Mouse (Mus musculus) T-helper 1 cell (primary cell): ENCODE data around the gene Rsbn1l.

Source experiments
- in situ Hi-C: fragments of 300-600 bp; cut with MboI, MseI; formaldehyde crosslinking; loops from one replicate; pipeline ENCODE4 v1.15.1; 2025; ENCODE audit warnings: high pct_unique_total_duplicates

The Rsbn1l gene

DNA sequence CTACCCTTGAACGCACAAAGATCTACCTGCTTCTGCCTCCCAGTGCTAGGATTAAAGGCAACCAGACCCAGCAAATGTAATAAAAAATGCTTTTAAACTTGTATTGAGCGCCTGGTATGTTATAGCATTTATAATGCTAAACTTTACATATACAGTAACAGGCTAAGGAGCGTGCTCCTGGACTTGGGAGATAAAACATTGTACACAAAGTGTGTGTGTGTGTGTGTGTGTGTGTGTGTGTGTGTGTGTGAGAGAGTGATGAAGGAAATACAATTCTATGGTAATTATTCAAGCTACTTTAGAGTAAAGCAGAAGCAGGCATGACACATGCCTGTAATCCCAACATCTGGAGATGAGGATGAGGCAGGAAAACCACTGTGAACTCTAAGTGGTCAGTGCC lies at the start of gene Rsbn1l:
Gene Rsbn1l (minus strand): TSS at position 101 of the 400 bp plus-strand sequence.
- in situ Hi-C loops = loop anchor here (5.0 to 10.0 kb wide), 2 partner anchors 96 to 299 kb away; no protein-coding TSS in a partner anchor

DNA sequence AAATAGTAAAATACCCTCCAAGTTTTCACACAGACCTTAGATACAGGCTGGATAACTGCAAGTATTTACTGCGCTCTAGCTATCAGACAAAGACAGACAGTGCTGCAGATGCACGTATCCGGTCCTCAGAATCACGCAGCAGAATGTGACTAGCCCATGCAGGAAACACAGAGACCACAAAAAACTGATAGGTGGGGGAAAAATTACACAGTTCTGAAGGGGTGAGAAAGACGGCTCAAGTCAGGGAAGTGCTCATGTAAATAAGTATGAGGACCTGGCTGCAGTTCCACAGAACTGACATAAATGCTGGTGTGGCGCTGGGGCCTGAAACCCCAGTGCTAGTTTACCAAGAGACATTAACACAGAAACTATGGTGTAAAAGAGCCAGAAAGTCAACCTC lies 46.5 kb upstream of the Rsbn1l start:
- in situ Hi-C loops = no loop called here

DNA sequence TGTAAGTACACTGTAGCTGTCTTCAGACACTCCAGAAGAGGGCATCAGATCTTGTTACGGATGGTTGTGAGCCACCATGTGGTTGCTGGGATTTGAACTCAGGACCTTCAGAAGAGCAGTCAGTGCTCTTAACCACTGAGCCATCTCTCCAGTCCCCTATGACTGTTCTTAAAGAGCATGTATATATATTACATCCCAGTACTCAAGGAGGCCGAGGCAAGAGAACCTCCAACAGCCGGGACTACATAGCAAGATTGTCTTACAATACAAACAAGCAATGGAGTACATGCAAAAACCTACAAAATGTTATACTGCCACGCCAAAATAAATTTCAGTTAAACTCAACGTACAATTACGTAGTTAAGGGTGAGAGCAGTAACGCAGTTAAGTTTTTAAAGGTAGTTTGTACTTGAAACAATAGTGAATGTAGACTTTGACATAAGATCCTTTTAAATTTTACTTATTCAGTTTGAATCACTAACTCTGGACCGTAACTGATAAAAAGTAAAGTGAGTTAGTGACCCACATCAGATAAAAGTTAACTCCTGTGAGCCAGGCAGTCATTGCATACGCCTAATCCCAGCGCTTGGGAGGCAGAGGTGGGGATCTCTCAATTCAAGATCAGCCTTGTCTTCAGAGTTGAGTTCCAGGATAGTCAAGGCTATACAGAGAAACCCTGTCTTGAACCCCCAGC lies 45.6 kb upstream of the Rsbn1l start:
- in situ Hi-C loops = no loop called here

DNA sequence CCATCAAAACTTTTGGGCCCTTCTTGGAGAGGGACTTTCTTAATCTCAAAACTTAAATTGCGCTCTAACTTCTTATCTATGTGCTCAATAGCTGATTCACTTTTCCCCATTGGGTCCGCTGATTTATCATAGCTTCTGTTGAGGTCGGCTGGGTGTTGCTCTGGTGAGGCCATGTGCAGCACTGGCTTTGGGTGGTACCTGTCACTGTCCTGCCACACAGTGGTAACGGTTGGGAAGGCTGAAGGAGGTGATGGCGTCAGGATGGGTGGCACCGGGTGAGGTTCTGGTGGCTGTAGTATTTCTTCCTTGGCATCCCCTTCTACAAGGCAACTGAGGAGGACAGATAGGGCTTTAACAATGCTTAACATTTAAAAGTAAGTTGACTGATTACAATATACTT lies 42.2 kb upstream of the Rsbn1l start:
- in situ Hi-C loops = loop anchor here (10.0 to 25.0 kb wide), 2 partner anchors 636 to 736 kb away; no protein-coding TSS in a partner anchor

DNA sequence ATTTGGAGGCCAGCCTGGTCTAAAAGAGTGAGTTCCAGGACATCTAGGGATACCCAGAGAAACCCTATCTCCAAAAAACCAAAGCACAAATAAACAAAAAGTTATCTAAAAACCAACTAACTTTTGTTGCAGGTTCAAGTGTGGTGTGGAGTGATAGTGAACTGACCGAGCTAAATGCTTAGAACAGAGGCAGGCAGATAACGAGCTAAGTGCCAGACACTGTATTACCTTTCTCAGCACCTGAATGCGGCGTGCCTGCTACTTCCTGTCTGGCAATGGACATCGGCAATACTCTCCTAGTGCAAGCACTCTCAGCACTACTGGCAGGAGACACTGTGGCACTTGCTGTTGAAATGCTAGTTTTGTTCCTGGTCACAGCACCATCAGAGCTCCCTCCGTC lies 41.4 kb upstream of the Rsbn1l start:
- in situ Hi-C loops = loop anchor here (10.0 to 25.0 kb wide), 2 partner anchors 637 to 735 kb away; no protein-coding TSS in a partner anchor

DNA sequence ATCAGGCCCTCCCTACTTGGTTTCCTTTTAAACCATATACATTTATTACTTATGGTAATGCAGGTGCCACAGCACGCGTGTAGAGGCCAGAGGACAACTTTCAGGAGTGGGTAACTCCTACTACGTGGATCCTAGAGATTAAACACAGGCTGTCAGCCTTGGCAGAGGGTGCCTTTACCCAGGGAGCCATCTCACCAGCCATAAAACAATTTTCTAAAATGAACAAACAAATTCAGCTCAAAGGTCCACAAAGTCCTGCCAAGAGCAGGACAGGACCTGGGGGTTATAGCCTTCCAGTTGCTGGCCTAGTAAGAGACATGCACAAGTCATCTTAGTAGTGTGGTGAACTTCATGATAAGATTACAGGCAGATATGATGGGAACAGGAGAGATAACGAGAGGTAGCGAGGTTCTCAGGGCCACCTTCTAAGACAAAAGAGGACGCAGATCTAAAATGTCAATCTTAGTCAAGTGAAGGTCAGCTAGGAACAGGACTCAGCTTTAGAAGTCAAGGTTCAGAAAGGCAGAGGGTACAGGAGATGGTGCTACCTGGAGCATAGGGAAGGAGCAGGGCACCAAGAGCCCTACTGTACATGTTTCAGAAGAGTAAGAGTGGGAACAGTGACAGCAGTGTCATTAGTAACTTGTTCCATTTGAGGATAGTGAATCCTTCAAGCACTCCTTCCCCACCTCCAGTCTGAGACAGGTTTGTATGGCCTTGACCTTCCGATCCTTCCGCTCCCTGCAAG lies 34.0 kb upstream of the Rsbn1l start:
- in situ Hi-C loops = loop anchor here (10.0 to 25.0 kb wide), 2 partner anchors 645 to 728 kb away; no protein-coding TSS in a partner anchor

DNA sequence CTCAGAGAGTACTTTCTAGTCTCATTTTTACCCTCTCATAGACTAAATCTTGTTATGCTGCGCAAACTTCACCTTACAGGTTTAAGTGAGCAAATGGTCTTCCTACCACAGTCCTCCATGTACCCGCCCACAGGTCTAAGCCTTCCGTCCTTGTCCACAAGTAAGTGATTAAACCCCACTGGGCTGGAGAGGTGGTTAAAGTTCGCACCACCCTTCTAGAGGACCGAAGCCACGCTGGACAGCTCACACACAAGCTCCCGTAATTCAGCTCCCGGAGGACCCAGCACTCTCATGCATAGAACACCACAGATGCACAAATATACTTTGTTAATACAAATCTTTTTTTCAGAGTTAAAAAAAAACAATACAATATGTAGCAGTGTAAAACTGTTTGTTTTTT lies 30.1 kb upstream of the Rsbn1l start:
- in situ Hi-C loops = loop anchor here (10.0 to 25.0 kb wide), 2 partner anchors 724 to 1291 kb away; no protein-coding TSS in a partner anchor

DNA sequence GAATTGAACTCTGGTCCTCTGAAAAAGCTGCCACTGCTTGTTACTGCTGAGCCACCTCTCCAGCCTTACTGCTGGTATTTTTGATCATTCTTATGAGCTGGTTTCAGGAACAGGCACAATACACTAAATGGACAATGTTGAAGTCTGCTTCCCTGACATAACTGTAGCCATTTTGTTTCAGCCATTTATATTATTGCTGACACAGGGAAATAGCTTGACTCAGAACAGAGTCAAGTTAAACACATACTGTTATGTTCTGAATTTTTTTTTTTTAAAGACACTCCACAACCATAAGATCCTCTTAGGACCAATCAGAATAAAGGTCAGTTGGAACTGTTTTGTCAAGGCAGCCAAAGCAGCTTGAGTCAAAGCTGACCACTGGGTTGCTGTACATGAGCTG lies 27.3 kb upstream of the Rsbn1l start:
- in situ Hi-C loops = loop anchor here (10.0 to 25.0 kb wide), 2 partner anchors 721 to 1289 kb away; no protein-coding TSS in a partner anchor

DNA sequence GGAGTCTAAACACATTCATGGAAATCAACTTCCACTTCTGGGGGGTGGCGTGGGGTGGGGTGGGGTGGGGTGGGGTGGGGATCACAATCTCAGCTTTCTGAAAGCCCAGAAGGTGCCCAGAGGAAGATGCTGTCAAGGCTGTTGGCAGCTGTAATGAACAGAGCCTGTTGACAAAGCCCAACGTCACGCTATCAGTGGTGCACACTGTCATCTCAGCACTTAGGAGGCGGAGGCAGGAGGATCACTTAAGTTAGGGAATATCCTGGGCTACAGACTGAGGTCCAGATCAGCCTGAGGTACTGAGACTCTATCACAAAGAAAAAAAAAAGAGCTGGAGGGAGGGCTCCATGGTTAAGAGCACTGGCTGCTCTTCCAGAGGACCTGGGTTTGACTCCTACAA lies 18.5 kb upstream of the Rsbn1l start:
- in situ Hi-C loops = loop anchor here (25.0 kb wide), 1 partner anchor 712 kb away; no protein-coding TSS in a partner anchor

DNA sequence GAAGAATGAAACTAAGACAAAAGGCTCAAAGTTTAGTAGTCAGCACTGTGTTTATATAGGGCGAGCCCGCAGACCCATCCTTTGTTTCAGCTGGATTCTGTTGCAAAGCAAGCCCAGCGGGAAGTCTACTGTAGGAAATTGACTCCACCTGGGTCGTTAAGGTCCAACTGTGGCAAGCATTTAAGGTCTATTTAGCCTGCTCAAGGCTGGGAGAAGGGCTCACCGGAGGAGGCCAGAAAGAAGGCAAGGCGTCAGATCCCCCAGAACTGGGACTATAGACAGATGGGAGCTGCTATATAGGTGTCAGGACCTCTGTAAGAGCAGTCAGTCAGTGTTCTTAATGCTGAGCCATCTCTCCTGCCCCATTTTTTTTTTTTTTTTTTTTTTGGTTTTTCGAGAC lies 17.8 kb upstream of the Rsbn1l start:
- in situ Hi-C loops = no loop called here

DNA sequence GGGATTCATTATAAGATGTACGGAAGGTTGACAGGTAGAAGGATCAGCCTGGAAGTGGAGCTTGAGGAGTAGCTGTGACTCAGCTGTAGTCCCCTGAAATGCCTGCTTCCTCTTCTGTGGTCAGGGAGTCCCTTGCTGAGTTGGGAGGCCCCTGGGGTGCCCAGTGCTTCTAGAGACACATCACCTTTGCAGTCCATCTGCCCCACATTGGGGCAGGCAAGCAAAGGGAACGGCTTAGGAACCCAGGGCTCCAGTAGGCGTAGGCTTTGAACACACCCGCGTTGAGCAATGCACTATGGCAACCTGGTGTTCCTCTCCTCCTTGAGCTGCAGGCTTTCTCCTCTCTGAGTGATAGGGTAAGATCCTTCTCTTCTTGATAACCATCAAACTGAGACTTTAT lies 16.9 kb upstream of the Rsbn1l start:
- in situ Hi-C loops = no loop called here

DNA sequence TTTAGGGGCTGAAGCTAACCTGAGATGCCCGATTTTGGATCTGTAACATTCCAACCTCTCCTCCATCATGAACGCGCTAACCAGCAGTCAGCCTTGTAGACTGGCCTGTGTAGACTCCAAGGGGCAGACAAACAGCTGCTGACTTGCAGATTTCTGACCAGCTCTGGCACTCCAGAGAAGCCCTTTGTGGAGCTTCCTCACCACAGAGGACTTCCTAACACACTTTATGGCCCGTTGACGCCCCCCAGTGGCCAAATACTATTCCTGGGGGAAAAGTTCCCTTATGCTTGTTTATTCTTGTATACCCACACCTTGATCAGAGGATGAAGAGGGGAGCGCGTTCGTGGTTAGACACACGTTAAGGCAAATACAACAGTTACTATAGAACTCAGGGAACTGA lies 12.8 kb upstream of the Rsbn1l start:
- in situ Hi-C loops = no loop called here

DNA sequence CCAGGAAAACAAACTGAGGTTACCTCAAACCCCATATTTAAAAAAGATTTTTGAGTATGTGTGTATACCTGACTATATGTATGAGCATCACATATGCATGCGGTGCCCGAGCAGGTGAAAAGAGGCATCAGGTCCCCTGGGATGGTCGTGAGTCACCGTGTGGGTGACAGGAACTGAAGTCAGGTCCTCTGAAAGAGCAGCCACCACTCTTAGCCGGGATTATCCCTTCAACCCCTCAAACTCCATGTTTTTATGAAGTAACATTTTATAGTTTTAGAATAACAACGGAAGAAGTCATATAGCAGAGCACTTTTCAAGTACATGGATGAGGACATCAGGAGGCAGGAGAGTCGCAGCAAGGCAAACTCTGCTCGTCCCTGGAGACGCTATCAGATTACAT lies 12.3 kb upstream of the Rsbn1l start:
- in situ Hi-C loops = no loop called here

DNA sequence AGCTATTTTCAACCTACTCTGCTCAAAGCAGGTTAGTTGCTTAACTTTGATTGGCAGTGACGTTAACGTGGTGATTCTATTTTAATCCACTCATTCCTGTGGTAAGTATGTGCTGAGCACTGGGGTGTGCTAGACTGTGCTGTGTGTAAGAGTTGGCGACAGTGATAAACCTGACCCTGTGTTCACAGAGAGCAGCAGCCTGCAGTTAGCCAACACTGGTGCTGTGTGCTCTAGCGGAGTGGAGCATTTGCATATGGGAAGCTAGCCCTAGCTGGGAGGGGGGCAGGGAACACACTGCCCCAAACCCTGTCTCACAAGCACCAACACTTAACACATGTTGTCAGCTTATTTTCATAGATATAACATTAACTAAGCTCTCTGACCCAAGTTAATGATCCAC lies 11.7 kb upstream of the Rsbn1l start:
- in situ Hi-C loops = no loop called here

DNA sequence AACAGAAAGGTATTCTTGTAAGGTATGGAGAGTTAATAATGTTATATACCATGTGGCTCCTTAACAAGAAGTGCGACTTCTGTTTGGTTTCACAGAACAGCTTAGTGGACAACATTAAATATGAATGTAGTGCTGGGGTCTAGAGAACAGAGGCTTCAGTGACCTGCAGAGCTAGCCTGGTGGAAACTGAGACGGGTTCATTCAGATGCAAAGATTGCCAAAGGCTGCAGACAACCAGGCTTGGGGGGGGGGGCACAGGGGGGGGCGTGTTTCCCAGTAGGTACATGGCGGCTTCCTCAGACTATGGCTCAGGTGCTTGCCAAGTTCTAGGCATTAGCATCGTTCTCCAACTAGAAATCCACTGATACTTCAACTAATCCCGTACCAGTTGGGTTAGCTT lies 8.2 kb upstream of the Rsbn1l start:
- in situ Hi-C loops = no loop called here

DNA sequence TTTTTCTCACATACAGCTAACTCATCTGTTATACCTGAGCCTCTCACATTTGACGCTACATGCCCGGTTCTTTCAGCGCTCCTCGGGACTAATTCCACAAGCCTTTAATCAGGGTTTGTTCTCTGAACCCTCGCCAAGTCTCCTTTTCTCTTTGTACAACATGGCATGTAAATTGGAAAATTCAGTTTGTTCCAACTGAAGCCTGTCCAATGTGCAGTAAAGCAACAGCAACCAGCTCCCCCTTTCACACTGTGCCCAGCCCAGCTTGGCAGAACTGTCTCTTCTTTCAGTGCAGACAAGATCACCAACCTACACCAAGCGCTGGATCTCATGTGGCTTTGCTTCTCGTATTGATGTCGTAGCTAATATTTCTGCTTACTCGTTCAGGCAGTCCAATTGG lies 7.1 kb upstream of the Rsbn1l start:
- in situ Hi-C loops = no loop called here

DNA sequence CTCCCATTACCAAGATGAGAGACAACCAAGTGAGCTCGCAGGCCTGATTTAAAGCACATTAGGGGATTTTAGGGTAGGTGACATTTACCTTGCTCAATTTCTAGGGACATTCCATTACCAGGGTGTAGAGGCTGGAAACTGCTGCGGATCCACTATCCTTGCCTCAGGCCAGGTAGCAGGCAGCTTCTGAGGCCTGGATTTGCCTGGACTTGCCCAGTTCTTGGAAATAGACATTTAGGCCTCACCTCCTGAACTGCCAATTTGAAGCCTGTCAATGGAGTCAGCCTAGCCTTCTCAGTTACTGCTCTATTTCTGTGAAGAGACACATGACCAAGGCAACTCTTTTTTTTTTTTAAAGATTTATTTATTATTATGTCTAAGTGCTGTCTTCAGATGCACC lies 4.7 kb upstream of the Rsbn1l start:
- in situ Hi-C loops = no loop called here

DNA sequence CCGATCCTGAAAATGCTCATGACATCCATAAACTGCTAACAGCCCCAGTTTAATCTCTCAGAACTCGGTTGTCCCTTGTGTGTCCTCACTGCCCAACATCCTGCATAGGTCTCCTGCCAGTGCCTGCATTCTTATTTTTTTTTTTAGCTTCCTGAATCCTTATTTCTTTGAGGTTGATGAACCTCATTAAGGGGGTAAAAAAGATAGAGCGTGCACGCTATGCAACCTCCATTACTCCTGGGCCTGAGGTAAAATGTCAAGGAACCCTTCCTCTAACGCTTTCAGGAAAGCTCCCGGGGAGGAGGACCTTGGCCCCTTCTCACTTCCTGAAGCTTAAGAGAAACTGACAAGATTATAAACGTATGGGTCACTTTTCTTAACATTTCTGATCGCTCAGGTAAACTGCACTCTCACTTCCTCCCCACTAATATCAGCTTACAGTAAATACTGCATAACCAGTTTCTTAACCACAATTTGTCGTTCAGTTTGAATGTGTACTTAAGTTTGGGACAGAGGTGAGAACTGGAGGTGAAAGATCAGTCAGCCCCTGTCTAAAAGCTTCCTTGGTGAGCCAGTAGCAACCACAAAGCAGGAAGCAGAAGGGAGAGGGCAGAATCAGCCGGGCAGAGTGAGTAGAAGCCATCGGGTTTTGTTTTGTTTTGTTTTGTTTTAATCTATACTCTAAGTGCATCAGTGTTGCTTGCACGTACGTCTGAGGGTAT lies 923 bp downstream of the Rsbn1l start:
- in situ Hi-C loops = loop anchor here (5.0 to 10.0 kb wide), 2 partner anchors 97 to 300 kb away; no protein-coding TSS in a partner anchor

DNA sequence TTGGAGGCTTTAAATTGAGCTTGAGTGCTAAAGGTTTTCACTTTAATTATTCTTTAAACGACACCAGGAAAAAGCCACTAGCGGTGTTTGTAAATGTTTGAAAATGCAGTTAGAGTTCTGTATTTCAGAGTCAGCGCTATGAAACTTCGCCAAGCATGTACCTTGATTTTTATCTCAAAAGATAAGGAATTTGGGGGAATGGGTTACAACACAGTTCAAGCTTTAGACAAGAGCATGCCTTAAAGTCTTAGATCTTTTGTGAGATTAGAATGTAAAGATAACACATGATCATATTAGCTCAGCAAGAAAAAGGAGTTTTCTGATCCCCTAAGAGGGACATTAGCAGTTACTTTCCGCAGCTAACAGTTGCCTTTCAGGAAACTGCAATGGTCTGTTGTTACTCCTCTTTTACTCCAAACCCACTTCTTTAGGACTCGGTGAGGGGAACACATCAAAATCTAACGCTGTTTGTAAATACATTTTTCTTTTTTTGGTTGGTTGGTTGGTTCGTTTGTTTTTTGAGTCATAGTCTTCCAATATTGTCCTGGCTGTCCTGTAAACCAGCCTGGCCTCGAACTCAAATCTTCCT lies 3.8 kb downstream of the Rsbn1l start:
- in situ Hi-C loops = loop anchor here (10.0 kb wide), 1 partner anchor 302 kb away; no protein-coding TSS in a partner anchor

DNA sequence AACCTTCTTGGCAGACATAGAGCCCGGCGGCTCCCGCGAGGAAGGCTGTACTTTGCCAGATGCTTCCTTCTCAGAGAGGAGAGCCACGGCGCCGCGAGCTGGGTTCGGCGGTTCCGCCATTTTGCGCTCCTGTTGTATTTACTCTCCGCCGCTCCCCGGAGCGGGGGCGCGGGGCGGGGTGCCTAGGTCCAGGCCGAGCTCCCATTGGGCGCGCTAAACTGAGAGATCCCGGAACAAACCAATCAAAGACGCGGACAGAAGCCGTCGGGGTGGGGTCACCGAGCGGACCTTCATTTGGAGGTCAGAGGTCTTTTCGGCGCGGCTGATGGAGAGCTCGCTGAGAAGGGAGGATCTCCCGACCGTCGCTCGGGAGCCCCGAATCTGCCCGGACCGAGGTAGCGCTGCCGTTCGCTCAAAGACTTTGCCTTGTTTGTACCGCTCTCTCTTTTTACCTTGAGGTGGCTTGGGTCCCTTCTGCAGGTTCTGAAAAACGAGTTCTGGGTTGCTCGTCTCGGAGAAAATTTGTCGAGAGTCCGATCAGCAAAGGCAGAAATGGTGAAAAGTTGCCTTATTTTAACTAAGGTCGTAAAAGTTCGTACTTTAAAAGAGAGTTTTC lies 4.4 kb downstream of the Rsbn1l start:
- in situ Hi-C loops = loop anchor here (10.0 kb wide), 1 partner anchor 303 kb away; no protein-coding TSS in a partner anchor
